Mouse (Mus musculus) liver, embryonic 16.5 days (tissue): ENCODE data around the gene Avil. TPM values are rescaled to one million over a fixed set of nuclear protein-coding genes. Genes with fewer than 3 reads are reported as not detected.
"Not testable (repeated sequence)": the region's sequence is repeated elsewhere in the genome, so short reads cannot be mapped to it uniquely, and the experiment has no call there.

Source experiments
- ATAC-seq: fragments of 200-750 bp; cut with Nextera tagmentation; 2 replicates; pipeline ENCODE4 v1.8.0; 2017; ENCODE audit warnings: low read depth, mild to moderate bottlenecking, moderate number of reproducible peaks, moderate library complexity
- H3K27ac ChIP-seq: fragments of 300-500 bp; sonication (generic); 2 replicates; pipeline ENCODE4 v1.5.1; 2014; ENCODE audit warnings: mild to moderate bottlenecking, low read length
- H3K27me3 ChIP-seq: fragments of 300-500 bp; sonication (generic); 2 replicates; pipeline ENCODE4 v1.6.1; 2014; ENCODE audit warnings: low read depth, low read length, mixed read lengths; ENCODE audit not compliant: control insufficient read depth, insufficient read depth
- H3K36me3 ChIP-seq: fragments of 300-500 bp; sonication (generic); 2 replicates; pipeline ENCODE4 v1.6.1; 2014; ENCODE audit warnings: mild to moderate bottlenecking; ENCODE audit not compliant: control insufficient read depth, insufficient read depth
- H3K4me1 ChIP-seq: fragments of 300-500 bp; sonication (generic); 2 replicates; pipeline ENCODE4 v1.6.1; 2014; ENCODE audit warnings: low read depth, low read length, mixed read lengths; ENCODE audit not compliant: control insufficient read depth
- H3K4me2 ChIP-seq: fragments of 300-500 bp; sonication (generic); 2 replicates; pipeline ENCODE4 v1.6.1; 2014; ENCODE audit warnings: low read depth, low read length, mixed read lengths
- H3K4me3 ChIP-seq: fragments of 300-500 bp; sonication (generic); 2 replicates; pipeline ENCODE4 v1.5.1; 2014; ENCODE audit warnings: low read depth, mild to moderate bottlenecking, low read length
- H3K9ac ChIP-seq: fragments of 300-500 bp; sonication (generic); 2 replicates; pipeline ENCODE4 v1.6.1; 2014; ENCODE audit warnings: low read depth, low read length
- H3K9me3 ChIP-seq: fragments of 300-500 bp; sonication (generic); replicated peaks from 2 replicates; pipeline ENCODE4 v1.6.1; 2016; ENCODE audit warnings: low read length; ENCODE audit not compliant: control insufficient read depth
- WGBS: fragments of 180-500 bp; shearing (Covaris S2); extraction: QIAGEN DNeasy Blood & Tissue Kit; methylation state at CpG from one replicate; pipeline ENCODE4 v1.1.7; 2014; ENCODE audit not compliant: insufficient replicate concordance; 5-methylcytosine and 5-hydroxymethylcytosine counted together
- polyA plus RNA-seq: library from polyadenylated mRNA; unstranded; fragments of >200 nt; fragmentation: Nextera tagmentation; extraction: Ambion mirVana; gene quantifications from 2 replicates; pipeline ENCODE4 v1.2.1, GENCODE M21; 2015

Gene Avil
- polyA plus RNA-seq, 1 experiment from 2014 or later = not detected

DNA sequence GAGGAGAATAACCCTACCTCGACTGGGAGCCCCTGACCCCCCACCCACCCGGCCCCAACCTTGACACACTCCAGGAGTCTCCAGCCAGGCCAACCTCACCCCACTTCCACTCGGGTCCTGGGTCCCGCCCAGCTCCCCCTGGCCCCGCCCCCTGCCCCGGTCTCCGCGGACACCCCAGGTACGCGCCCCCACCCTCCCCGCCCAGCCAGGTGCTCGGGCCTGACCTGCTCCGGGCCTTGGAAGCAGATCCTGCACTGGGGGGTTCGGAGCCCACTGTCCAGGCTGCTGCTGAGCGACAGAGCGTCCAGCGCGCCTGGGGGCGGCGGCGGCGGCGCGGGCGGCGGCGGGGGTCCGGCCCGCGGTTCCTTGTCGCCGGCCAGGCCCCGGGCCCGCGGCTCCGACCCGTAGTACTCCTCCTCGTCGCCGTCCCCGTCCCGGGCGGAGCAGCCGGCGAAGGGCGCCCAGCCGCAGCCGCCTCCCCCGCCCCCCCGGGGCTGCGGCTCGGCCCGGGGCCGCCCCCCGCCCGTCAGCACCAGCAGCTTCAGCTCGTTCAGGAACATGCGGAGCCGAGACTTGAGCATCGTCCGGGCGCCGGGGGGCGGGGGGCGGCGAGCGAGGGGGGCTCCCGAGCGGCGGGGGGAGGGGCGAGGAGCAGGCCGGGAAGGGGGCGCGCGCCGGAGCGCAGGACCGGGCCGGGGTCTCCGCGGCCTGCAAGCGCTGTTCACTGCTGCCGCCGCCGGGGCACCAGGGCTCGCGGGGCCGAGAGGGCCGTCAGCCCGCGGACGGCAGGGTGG is 58.9 kb downstream of the Avil start:
- H3K27ac ChIP-seq = no peak overlapping the region

DNA sequence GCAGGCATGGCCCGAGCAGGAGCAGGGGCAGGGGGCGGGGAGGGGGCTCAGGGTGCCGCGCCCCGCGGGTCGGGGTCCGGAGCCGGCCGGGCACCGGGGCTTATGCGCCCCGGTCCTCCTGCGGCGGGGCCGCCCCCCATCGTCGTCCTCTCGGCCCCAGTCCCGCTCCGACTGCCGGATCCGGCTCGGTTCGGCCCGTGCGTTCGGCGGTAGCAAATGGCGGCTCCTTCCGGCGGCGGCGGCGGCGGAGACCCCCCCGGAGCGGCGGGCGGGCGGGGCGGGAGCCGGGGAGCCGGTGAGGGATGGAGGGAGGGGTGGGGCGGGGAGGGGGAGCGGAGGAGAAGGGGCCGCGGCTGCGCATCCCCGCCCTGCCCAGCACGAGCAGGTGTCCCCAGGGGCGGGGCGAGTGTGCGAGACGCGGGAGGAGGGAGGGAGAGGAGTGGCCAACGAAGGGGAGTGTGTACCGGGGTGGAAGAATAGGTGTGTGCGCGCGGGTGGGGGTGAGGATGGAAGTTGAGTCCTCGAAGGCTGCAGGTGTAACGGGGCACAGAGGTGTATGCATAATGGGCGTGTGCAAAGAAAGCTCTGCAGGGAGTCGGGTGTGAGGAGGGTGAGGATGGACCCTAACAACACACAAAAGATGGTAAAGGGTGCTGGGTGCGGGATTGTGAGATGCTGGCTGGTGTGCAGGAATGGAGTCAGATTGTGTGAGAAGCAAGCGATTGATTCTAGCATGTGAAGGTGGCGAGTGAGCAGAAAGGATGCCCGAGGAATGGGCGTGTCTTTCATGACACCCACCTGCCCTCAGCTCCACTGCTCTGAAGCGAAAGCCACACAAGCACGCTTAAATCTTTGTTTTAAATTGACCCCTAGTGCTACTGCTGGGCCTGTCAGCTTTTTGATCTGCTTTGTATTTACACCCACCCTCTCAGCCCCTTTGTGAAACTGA is 59.7 kb downstream of the Avil start, which contains the start of gene March9:
TSS of gene March9 (minus strand) at position 217 of the 949 bp plus-strand sequence.
- no peak within 1 kb of the TSS for H3K27ac ChIP-seq
- WGBS = under 1% methylated on average over 53 of the region's 72 CpGs
- H3K4me1 ChIP-seq = peaks cover 21% of the 10 kb centered on the region
- H3K9me3 ChIP-seq = no peaks in the 10 kb centered on the region
- peak within 1 kb of the TSS; percentile 62 for H3K4me3 ChIP-seq
- peaks cover 53% of the 10 kb centered on the region for H3K27me3 ChIP-seq
- H3K36me3 ChIP-seq = peaks cover 5% of the 10 kb centered on the region
- peak within 1 kb of the TSS; percentile 46 for H3K9ac ChIP-seq
- no peak for ATAC-seq
- peak within 1 kb of the TSS; percentile 87 for H3K4me2 ChIP-seq

More for the DNA sequence above, 58.9 kb downstream of the Avil start:
- peak overlapping the region; percentile 46 for H3K9ac ChIP-seq
- H3K4me2 ChIP-seq = peak overlapping the region; percentile 87
- peaks cover 54% of the 10 kb centered on the region for H3K27me3 ChIP-seq
- H3K4me3 ChIP-seq = peak overlapping the region; percentile 62
- H3K4me1 ChIP-seq = peaks cover 13% of the 10 kb centered on the region
- WGBS = 2% methylated on average over 47 of the region's 92 CpGs
- no peak for ATAC-seq
- H3K9me3 ChIP-seq = no peaks in the 10 kb centered on the region
- no peaks in the 10 kb centered on the region for H3K36me3 ChIP-seq

DNA sequence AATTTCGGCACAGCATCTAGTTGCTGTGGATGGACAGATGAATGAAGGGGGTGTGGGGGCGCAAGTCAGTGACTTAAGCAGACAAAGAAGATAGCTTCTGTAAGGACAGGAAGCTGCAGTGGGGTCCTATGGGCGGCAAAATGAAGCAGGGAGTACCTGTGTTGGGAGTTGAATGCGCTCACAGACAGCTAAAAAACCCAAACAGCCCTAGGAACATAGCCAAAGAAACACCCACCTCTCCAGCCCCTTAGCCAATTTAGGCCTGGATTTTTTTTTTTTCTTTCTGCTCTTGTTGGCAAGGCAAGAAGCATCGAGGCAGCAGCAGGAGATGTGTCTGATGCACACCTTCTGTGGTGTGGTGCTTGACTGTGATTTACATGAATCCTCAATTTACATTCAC is 60.6 kb downstream of the Avil start:
- no peak overlapping the region for H3K4me2 ChIP-seq
- H3K4me3 ChIP-seq = no peak overlapping the region
- no peaks in the 10 kb centered on the region for H3K9me3 ChIP-seq
- H3K4me1 ChIP-seq = peaks cover 26% of the 10 kb centered on the region
- WGBS = 55% methylated on average over 5 of the region's 5 CpGs
- peaks cover 13% of the 10 kb centered on the region for H3K36me3 ChIP-seq
- ATAC-seq = no peak
- no peak overlapping the region for H3K27ac ChIP-seq
- peaks cover 51% of the 10 kb centered on the region for H3K27me3 ChIP-seq
- H3K9ac ChIP-seq = no peak overlapping the region

DNA sequence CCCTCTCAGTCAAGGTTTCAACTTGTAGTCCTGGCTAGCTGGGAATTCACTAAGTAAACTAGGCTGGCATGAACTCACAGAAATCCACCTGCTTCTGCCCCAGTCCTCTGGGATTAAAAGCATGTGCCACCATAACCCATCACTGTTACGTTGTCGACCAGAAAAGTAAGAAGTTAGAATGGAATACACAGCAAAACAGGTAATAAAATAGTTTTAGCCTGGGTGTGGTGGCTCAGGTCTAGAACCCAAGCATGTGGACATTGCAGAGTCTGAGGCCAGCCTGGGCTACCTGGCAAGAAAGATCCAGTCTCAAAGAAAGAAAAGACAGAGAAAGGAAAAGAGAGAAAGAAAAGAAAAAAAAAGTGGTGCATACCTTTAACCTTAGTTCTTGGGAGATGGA is 61.0 kb downstream of the Avil start:
- Histone ChIP-seq H3K4me1 (peaks cover 26% of the 10 kb centered on the region), H3K9me3 (no peaks in the 10 kb centered on the region), H3K4me2 (no peak overlapping the region), H3K4me3 (no peak overlapping the region), H3K9ac (no peak overlapping the region), H3K27me3 (peaks cover 51% of the 10 kb centered on the region), H3K27ac (no peak overlapping the region), H3K36me3 (peaks cover 17% of the 10 kb centered on the region)
- ATAC-seq = no peak
- 71% methylated on average over 2 of the region's 2 CpGs for WGBS

DNA sequence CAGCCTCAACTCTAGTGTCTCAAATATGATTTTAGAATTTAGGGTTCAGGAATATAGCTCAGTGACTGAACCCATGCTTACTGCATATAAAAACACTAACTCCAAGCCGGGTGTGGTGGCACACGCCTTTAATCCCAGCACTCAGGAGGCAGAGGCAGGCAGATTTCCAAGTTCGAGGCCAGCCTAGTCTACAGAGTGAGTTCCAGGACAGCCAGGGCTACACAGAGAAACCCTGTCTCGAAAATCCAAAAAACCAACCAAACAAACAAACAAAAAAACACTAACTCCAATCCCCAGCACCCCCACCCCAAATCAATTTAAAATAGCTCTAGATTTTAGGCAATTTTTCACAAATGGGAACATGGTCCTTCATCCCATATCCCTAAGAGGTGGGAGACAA is 61.6 kb downstream of the Avil start:
- Histone ChIP-seq H3K27me3 (peaks cover 51% of the 10 kb centered on the region), H3K36me3 (peaks cover 23% of the 10 kb centered on the region), H3K4me1 (peaks cover 26% of the 10 kb centered on the region)
- H3K4me3 ChIP-seq, H3K4me2 ChIP-seq, ATAC-seq, H3K27ac ChIP-seq, H3K9ac ChIP-seq, H3K9me3 ChIP-seq: not testable (repeated sequence)
- 77% methylated on average over 4 of the region's 4 CpGs for WGBS

DNA sequence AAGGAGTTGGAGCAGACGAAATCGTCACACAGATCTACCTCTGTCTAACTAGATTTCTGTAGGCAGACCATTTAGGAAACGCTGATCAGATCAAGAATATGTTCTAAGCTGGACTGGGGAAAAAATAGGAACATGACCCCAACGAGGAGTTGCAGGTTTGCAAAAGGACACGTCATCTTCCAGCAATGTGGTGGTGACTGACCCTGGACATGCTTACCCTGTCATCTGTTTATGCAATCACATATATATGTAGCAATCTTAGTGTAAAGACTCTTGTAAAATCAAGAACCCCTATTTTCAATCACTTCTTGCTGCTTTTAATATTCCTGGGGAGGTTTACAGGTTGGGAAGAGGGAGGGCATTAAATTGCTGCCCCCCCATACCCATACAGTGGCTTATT is 62.0 kb downstream of the Avil start:
- 0 out of 2 replicates have a peak overlapping the region, but pooled peaks have one; percentile 92 for H3K4me2 ChIP-seq

DNA sequence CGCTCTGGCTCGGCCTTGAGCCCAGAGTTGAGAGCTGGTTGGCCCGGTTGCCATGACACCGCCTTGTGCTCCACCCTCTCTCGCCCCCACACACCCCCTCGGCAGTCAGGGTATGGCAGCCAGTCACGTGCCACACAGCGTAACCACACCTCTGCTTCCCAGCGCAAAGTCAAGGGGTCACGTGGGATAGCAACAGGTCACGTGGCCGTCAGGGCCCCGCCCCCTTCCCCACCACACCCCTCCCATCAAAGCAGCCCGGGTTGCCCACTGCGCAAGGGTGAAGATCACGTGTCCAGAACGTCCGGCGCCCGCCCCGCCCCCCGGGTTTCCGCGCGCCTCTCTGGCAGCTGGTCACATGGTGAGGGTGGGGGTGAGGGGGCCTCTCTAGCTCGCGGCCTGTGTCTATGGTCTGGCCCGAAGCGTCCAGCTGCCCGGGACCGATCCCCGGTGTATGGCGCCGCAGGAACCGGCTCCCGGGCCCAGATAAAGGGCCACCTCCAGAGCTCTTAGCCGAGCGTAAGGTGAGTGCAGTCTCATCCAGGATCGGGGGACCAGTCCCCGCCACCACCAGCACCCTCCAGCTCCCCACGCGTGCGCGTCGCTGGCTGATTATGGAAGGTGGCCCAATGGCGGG is 62.8 kb downstream of the Avil start, which contains the start of gene Cdk4:
TSS of gene Cdk4 (plus strand) at position 296 of the 634 bp plus-strand sequence.
- peak within 1 kb of the TSS; percentile 92 for H3K4me2 ChIP-seq
- no peaks in the 10 kb centered on the region for H3K9me3 ChIP-seq
- peaks cover 28% of the 10 kb centered on the region for H3K4me1 ChIP-seq
- 0% methylated on average over 43 of the region's 46 CpGs for whole genome bisulfite sequencing
- peak within 1 kb of the TSS; percentile 80 for H3K9ac ChIP-seq
- H3K4me3 ChIP-seq = peak within 1 kb of the TSS; percentile 78
- ATAC-seq = peak; percentile 89
- H3K27me3 ChIP-seq = peaks cover 43% of the 10 kb centered on the region
- peak within 1 kb of the TSS; percentile 77 for H3K27ac ChIP-seq
- H3K36me3 ChIP-seq = peaks cover 25% of the 10 kb centered on the region

More for the DNA sequence above, 62.0 kb downstream of the Avil start:
- H3K9me3 ChIP-seq = no peaks in the 10 kb centered on the region
- H3K9ac ChIP-seq = no peak overlapping the region
- peaks cover 47% of the 10 kb centered on the region for H3K27me3 ChIP-seq
- H3K27ac ChIP-seq = no peak overlapping the region
- 47% methylated on average over 5 of the region's 5 CpGs for WGBS
- H3K4me3 ChIP-seq = no peak overlapping the region
- no peak for ATAC-seq
- H3K4me1 ChIP-seq = peaks cover 26% of the 10 kb centered on the region
- H3K36me3 ChIP-seq = peaks cover 25% of the 10 kb centered on the region
